Mouse (Mus musculus): Measurements from ENCODE around the gene Zfpm1. TPM values are rescaled to one million over a fixed set of nuclear protein-coding genes. Genes with fewer than 3 reads are reported as not detected.
A peak's percentile ranks its signal among the peaks of the same experiment; 100 is the strongest.

Zfpm1 gene
- total RNA-seq, 2 experiments from 2014 or later = 25.5 to 26.9 TPM

- intact Hi-C loops (cut with DNase I) = no loop called here
- DNase-seq = no peak
Observed at GRCm38 (mm10) chr8:122293484-122293883, 11.5 kb downstream of the Zfpm1 start.

DNA sequence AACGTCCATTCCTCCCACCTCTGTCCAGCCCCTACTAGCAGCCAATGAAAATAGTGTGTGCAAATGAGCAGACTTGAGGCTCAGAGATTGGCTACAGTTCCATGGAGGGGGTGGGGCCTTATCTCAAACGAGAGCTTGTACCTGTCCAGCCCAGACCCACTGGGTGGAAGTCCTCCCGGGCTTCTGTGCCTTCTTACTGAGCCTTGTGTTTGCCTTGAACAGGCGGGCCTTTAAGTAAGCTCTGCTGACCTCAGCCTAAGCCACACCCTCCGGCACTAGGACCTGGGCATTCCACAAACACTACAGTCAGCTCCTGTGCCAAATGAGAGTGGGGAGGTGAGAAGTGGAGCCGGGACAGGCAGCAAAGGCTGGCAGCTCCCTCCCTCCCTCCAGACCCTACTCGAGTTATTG lies 12.3 kb downstream of the Zfpm1 start:
- intact Hi-C loops (cut with DNase I) = no loop called here
- peak; percentile 23 to 57 for DNase-seq

GRCm38 (mm10) chr8:122295389-122295788 lies 13.4 kb downstream of the Zfpm1 start:
- no peak for DNase-seq
- intact Hi-C loops (cut with DNase I) = no loop called here

DNA sequence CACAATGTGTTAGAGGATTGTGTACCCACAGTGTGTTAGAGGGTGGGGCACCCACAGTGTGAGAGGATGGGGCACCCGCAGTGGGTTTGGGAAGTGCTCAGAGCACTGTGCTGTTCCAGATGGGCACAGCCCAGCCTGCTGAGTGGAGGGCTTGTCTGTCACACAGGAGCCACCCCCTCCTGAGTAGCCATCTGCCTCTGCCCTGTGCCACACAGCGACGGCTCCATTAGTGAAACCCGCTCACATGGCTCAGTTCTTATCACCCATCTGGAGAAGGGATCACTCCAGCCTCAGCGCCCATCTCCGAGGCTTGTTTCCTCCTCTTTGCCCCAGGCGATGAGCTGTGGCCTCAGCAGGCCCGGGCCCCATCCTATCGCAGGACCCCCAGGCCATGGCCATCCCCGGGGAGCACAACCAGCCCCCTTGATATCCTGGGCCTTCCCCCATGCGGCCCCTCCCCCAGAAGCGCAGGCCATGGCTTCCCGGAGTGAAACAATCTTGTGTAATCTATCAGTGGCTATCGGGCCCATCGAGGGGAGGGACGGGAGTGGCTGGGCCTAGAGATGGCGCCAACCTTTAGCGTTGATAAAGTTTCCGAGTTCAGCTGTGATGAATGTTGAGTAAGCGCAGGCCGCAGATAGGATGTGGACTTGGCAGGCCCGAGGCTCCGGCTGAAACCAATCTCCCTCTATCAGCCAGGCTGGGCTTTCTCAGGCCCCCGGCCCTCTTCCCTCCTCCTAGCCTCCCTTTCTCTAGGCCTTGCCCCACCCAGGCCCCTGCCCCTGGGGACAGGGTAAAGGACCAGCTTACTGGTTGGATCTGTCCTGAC lies 14.4 kb downstream of the Zfpm1 start:
- peak; percentile 56 to 61 for DNase-seq
- intact Hi-C loops (cut with DNase I) = no loop called here

GRCm38 (mm10) chr8:122299581-122300254 lies 17.8 kb downstream of the Zfpm1 start:
- DNase-seq = peak; percentile 39 to 41
- intact Hi-C loops (cut with DNase I) = no loop called here

DNA sequence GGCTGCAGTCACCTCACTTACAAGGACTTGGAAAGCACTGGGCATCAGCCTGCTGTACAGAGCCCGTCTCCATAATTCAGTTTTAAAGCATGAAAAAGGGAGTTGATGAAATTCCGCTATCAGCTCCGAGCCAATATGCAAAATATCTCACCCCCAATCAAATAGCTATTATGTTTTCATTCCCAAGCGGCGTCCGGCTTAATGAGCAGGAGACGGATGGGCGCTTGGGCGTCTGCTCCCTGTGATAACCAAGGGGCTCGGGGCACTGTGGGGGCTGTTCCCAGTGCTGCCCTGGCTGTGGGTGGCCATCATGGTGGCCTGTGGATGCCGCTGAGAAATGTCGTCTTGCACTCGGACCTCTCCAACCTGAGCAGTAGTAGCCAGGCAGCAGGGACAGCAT lies 19.1 kb downstream of the Zfpm1 start:
- intact Hi-C loops (cut with DNase I) = no loop called here
- DNase-seq = no peak

DNA sequence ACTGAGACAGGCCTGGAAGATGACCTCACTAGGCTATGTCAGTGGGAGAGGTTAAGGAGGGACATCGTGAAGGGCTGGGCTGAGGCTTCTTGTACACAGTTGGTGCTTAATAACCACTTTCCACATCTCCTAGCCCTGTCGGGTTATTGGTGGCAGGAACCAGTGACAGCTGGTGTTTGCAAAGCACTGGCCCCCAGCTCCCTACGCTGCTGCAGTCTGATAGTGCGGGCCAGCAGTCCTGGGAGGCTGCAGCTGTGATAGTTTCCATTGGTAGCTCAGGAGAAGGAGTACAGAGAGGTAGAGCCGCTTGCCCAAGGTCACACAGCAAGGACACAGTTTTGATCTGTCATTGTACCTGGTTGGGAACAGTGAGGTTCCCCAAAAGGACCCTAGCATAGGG lies 19.9 kb downstream of the Zfpm1 start:
- intact Hi-C loops (cut with DNase I) = no loop called here

GRCm38 (mm10) chr8:122303451-122303850 lies 21.5 kb downstream of the Zfpm1 start:
- intact Hi-C loops (cut with DNase I) = no loop called here
- DNase-seq = no peak

More for the DNA sequence above, 19.9 kb downstream of the Zfpm1 start:
- no peak for DNase-seq

DNA sequence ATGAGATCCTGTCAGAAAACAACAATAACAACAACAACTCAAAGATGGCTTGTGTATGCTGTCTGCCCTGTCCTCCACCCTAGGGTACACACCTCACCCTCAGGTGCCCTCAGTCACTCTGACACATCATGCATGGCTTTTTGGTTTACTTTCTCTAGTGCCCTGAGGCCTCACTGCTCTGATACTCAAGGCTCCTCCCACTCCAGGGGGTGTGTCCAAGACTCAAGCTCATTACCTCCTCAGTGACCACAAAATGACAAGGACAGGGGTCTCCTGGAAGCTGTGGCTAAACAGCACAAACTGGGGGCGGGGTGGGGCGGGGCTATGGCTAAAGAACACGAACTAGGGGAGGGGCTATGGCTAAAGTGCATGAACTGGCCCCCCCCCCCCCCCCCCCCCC lies 22.1 kb downstream of the Zfpm1 start:
- DNase-seq = no peak
- intact Hi-C loops (cut with DNase I) = no loop called here

DNA sequence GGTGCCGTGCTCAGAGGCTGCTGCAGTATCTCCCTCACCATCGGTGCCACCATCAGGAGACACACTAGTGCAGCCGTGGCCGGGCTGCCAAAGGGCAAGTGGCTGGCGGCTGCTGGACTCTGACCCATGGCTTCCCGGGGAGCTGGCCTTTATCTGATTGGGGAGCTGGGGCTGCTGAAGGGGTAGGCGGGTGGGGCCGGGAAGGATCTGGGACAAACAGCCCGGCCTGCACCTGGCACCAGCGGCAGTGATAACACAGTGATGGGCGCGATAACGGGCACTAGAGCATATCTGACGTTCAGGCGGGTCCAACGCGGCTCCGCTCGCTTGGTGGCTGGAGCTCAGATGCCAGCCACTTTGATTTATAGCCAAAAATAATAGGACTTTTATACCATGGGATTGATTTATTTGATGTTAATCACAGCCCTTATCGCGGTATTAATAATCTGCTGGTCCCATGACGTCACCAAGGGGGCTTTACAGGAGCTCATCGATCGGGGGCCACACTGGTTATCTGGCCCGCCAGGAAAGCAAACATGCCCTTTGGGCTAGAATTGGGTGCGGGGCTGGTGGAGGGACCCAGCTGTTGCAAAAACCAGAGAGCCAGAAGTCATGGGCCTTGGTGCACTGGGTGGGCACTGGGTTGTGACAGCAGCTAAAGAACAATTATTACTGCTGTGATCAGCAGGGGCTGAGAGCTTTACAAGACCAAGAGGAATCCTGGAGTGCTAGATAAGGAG lies 24.9 kb downstream of the Zfpm1 start:
- intact Hi-C loops (cut with DNase I) = no loop called here
- DNase-seq = no peak

GRCm38 (mm10) chr8:122307836-122308235 lies 25.9 kb downstream of the Zfpm1 start:
- intact Hi-C loops (cut with DNase I) = no loop called here

DNA sequence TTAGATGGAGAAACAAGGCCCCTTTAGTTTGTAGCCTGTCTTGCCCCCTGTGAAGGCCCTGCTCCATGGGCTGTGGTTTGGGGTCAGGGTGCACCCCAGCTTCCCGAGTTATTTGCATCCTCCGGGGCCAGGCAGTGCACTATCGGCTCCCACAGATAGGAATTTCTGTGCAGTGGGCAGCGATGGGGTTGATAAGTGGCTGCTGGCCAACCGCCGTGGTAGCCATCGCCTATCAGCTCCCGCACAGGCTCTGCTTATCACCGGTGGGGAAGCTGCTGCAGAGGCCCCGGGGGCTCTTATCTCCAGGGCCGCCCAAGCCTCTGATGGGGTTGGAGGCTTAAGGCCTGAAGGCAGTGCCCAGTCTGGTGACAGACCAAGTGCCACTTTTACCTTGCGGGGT lies 27.3 kb downstream of the Zfpm1 start:
- DNase-seq = no peak
- intact Hi-C loops (cut with DNase I) = no loop called here

More at GRCm38 (mm10) chr8:122307836-122308235, 25.9 kb downstream of the Zfpm1 start:
- DNase-seq = no peak

- no peak for DNase-seq
- intact Hi-C loops (cut with DNase I) = no loop called here
Observed at GRCm38 (mm10) chr8:122311115-122311514, 29.2 kb downstream of the Zfpm1 start.

- intact Hi-C loops (cut with DNase I) = no loop called here
- DNase-seq = no peak
Observed at GRCm38 (mm10) chr8:122312553-122312952, 30.6 kb downstream of the Zfpm1 start.

- DNase-seq = no peak
- intact Hi-C loops (cut with DNase I) = no loop called here
Observed at GRCm38 (mm10) chr8:122313310-122313709, 31.4 kb downstream of the Zfpm1 start.

- intact Hi-C loops (cut with DNase I) = no loop called here
Observed at GRCm38 (mm10) chr8:122314899-122315496, 33.1 kb downstream of the Zfpm1 start.

DNA sequence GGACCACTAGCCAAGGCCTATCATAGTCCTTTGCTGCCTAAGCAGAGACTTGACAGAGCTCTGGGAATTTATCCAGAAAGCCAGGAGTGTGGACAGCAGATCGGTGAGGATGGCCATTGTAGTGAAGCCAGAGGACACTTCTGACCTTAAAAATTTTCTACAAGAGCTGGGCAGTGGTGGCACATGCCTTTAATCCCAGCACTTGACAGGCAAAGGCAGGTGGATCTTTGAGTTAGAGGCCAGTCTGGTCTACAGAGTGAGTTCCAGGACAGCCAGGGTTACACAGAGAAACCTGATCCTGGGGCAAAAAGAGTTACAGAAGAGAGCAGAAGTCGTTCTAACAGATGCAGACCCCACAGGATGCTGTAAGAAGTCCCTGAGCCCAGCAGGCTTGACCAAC lies 34.5 kb downstream of the Zfpm1 start:
- intact Hi-C loops (cut with DNase I) = no loop called here

More at GRCm38 (mm10) chr8:122314899-122315496, 33.1 kb downstream of the Zfpm1 start:
- peak in 1 of 2 experiments; percentile 53 for DNase-seq

GRCm38 (mm10) chr8:122317918-122318475 lies 36.1 kb downstream of the Zfpm1 start:
- intact Hi-C loops (cut with DNase I) = no loop called here
- no peak for DNase-seq

More for the DNA sequence above, 34.5 kb downstream of the Zfpm1 start:
- DNase-seq = no peak

DNA sequence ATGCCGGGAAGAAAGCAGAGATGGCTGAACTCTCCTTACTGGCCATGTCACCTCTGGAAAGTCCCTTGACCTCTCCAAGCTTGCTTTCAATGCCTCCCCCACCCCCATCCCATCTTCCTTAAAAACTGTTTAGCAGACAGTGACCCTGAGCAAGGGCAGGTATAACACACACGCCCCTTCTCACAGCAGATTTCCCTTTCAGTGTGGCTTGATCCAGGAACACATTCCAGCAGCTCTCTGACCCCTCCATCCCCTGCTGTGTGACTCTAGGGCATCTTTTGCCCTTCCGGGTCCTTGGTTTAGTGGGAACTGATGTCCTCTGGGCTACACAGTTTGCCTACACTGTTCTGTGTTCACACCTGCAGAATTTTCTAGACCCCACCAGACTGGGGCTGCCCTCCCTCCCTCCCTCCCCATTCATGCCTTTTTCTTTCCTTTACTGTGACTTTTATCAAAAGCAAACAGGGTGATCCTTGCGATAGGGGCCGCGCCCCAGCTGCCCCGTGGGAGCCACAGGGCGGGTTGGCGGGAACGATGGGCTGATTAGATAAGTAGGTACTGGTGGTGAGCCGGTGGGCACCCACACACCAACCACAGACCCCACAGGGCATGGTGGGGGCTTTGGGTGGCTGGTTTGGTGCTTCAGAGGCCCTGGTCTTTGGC lies 37.2 kb downstream of the Zfpm1 start:
- intact Hi-C loops (cut with DNase I) = no loop called here
- DNase-seq = no peak

- intact Hi-C loops (cut with DNase I) = no loop called here
- no peak for DNase-seq
Observed at GRCm38 (mm10) chr8:122319708-122320075, 37.8 kb downstream of the Zfpm1 start.

Data from heart, postnatal 14 days (tissue).